Mouse (Mus musculus): ENCODE measurements at regions not wholly inside any gene's neighbourhood (a gene's known extent, or its start where the extent isn't known, plus 50 kb on each side); places are given as distances from the start of the nearest gene placed in this dataset.
A peak's percentile ranks its signal among the peaks of the same experiment; 100 is the strongest.

DNA sequence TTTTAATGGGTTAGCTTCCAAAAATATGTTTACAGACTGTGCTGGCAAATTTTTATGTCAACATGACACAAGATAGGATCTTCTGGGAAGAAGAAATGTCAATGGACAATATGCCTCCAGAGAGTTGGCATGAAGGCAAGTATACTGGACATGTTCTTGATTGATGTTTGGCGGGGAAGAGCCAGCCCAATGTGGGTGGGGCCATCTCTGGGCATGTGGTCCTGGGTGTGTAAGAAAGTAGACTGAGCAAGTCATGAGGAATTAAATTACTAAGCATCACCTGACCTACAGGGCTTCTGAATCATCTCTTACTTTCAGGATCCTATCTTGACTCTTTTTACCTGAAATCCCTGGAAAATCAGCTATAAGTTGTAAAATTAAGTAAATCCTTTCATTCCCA lies 525.0 kb upstream of the Grm7 start:
- no peak overlapping the region for H3K9ac ChIP-seq (ENCODE audit: low read depth, low read length)
- H3K4me3 ChIP-seq (ENCODE audit: low read depth, low read length): no peak overlapping the region
- 93% methylated on average over 1 of the region's 1 CpGs for WGBS
- H3K4me2 ChIP-seq (replicated peaks; ENCODE audit: low read depth, low read length): no peak overlapping the region
- no peaks in the 10 kb centered on the region for H3K4me1 ChIP-seq (replicated peaks; ENCODE audit: control insufficient read depth, insufficient read depth, low read length)
- H3K9me3 ChIP-seq (ENCODE audit: control insufficient read depth, low read length): no peaks in the 10 kb centered on the region
- ATAC-seq (ENCODE audit: low FRiP score): no peak
- DNase-seq (ENCODE audit: low spot score): no peak
- H3K27me3 ChIP-seq (ENCODE audit: control insufficient read depth, insufficient read depth, low read length): no peaks in the 10 kb centered on the region
- no peak overlapping the region for H3K27ac ChIP-seq (ENCODE audit: low read depth, low read length)
- no peaks in the 10 kb centered on the region for H3K36me3 ChIP-seq (ENCODE audit: control insufficient read depth, insufficient read depth, low read length)

DNA sequence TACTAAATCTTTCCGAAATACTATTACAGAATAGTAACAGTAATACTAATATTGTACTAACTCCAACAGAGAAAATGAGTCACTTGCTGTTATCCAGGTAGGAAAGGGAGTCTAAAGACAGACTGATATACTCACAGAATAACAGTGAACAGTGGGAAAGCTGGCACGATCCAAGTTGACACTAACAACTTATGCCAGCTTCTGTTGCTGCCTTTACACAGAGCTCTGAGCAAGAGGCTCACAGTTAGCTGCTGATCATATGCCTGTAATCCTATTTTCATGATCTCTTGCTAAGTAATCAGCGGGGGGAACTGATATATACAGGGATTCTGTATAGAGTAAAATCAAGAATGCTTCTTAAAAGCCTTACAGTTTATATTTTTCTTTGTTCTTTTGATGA lies 513.1 kb upstream of the Grm7 start:
- no peaks in the 10 kb centered on the region for H3K27me3 ChIP-seq (ENCODE audit: control insufficient read depth, insufficient read depth, low read length)
- 89% methylated on average over 3 of the region's 3 CpGs for WGBS
- no peak overlapping the region for H3K27ac ChIP-seq (ENCODE audit: low read depth, low read length)
- no peaks in the 10 kb centered on the region for H3K36me3 ChIP-seq (ENCODE audit: control insufficient read depth, insufficient read depth, low read length)
- no peak for ATAC-seq (ENCODE audit: low FRiP score)
- no peak overlapping the region for H3K9ac ChIP-seq (ENCODE audit: low read depth, low read length)
- no peak for DNase-seq (ENCODE audit: low spot score)
- H3K4me2 ChIP-seq (replicated peaks; ENCODE audit: low read depth, low read length): no peak overlapping the region
- H3K4me1 ChIP-seq (replicated peaks; ENCODE audit: control insufficient read depth, insufficient read depth, low read length): no peaks in the 10 kb centered on the region
- no peaks in the 10 kb centered on the region for H3K9me3 ChIP-seq (ENCODE audit: control insufficient read depth, low read length)
- H3K4me3 ChIP-seq (ENCODE audit: low read depth, low read length): no peak overlapping the region

DNA sequence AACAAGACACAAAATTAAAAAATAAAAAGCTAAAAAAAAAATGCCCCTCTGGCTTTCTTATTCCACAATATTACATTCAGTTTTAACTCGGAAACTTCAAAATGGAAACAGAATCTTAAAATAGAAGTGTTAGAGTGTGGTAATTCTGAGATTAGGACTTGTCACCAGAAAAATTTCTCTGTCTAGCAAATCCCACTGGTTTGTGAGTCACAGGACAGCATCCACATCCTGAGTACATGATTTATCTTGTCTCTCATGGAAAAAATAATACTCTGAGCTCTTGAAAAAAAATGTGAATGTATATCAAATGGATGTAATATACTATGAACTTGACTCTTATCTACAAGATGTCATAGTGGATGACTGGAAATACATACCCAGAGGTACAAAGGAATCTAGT lies 511.8 kb upstream of the Grm7 start:
- no peaks in the 10 kb centered on the region for H3K36me3 ChIP-seq (ENCODE audit: control insufficient read depth, insufficient read depth, low read length)
- no peak overlapping the region for H3K27ac ChIP-seq (ENCODE audit: low read depth, low read length)
- H3K4me3 ChIP-seq (ENCODE audit: low read depth, low read length): no peak overlapping the region
- H3K9me3 ChIP-seq (ENCODE audit: control insufficient read depth, low read length): no peaks in the 10 kb centered on the region
- WGBS: 81% methylated on average over 1 of the region's 1 CpGs
- ATAC-seq (ENCODE audit: low FRiP score): no peak
- H3K9ac ChIP-seq (ENCODE audit: low read depth, low read length): no peak overlapping the region
- no peak overlapping the region for H3K4me2 ChIP-seq (replicated peaks; ENCODE audit: low read depth, low read length)
- no peaks in the 10 kb centered on the region for H3K27me3 ChIP-seq (ENCODE audit: control insufficient read depth, insufficient read depth, low read length)
- H3K4me1 ChIP-seq (replicated peaks; ENCODE audit: control insufficient read depth, insufficient read depth, low read length): no peaks in the 10 kb centered on the region
- no peak for DNase-seq (ENCODE audit: low spot score)

DNA sequence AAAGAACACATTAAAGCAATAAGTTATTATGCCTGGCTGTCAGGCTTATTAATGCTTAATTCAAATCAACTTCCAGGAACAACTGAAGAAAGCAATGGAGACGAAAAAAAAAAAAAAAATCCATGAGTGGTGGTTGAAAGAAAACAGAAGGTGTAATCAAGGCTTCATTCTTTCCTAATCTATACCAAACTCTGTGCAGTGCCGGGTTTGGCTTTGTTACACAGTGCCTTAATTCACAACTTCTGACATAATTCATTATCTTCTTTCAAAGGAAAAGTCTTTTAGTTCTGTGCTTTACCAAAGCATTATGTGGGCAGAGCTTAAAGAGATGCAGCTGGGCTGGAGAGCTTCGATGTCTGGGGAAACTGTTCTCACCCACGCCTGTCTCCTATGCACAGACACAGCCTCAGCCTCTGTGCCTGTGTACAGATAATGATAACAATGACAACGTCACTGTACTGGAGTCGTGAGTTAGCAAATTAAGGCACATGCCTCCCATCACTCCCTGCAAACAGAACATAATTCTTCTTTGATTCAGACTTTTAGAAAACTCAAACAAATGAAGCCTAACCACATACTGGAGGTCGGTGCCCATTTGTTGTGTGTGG lies 508.2 kb upstream of the Grm7 start:
- Histone ChIP-seq H3K27ac (ENCODE audit: low read depth, low read length) (no peak overlapping the region), H3K4me2 (replicated peaks; ENCODE audit: low read depth, low read length) (no peak overlapping the region), H3K27me3 (ENCODE audit: control insufficient read depth, insufficient read depth, low read length) (no peaks in the 10 kb centered on the region), H3K4me1 (replicated peaks; ENCODE audit: control insufficient read depth, insufficient read depth, low read length) (no peaks in the 10 kb centered on the region), H3K9me3 (ENCODE audit: control insufficient read depth, low read length) (no peaks in the 10 kb centered on the region), H3K9ac (ENCODE audit: low read depth, low read length) (no peak overlapping the region), H3K4me3 (ENCODE audit: low read depth, low read length) (no peak overlapping the region), H3K36me3 (ENCODE audit: control insufficient read depth, insufficient read depth, low read length) (no peaks in the 10 kb centered on the region)
- DNase-seq (ENCODE audit: low spot score) (no peak), ATAC-seq (ENCODE audit: low FRiP score) (0 out of 2 replicates have a peak, but pooled peaks have one; percentile 48)
- 45% methylated on average over 7 of the region's 7 CpGs for WGBS

DNA sequence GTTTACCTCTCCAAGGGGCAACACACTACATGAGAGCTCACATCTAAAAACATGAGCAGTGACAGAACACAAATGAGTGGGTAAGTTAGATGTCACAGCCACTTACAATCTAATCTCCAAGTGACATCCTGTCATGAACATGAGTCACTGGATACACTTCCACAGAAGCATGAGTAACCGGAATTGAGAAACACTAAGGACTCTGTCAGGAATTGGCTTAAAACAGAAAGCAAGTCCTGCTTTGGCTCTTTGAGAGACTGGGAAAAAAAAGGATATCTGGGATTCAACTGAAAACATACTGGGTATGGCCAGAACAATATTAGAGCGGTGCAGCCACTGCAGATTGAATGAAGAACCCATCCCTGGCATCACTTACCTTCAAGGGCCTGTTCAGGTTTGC lies 506.0 kb upstream of the Grm7 start:
- no peaks in the 10 kb centered on the region for H3K9me3 ChIP-seq (ENCODE audit: control insufficient read depth, low read length)
- H3K27ac ChIP-seq (ENCODE audit: low read depth, low read length): no peak overlapping the region
- DNase-seq (ENCODE audit: low spot score) (no peak), ATAC-seq (ENCODE audit: low FRiP score) (no peak)
- no peaks in the 10 kb centered on the region for H3K36me3 ChIP-seq (ENCODE audit: control insufficient read depth, insufficient read depth, low read length)
- no peaks in the 10 kb centered on the region for H3K27me3 ChIP-seq (ENCODE audit: control insufficient read depth, insufficient read depth, low read length)
- no peak overlapping the region for H3K4me3 ChIP-seq (ENCODE audit: low read depth, low read length)
- H3K4me2 ChIP-seq (replicated peaks; ENCODE audit: low read depth, low read length): no peak overlapping the region
- WGBS: 91% methylated on average over 2 of the region's 2 CpGs
- H3K4me1 ChIP-seq (replicated peaks; ENCODE audit: control insufficient read depth, insufficient read depth, low read length): no peaks in the 10 kb centered on the region
- H3K9ac ChIP-seq (ENCODE audit: low read depth, low read length): no peak overlapping the region

DNA sequence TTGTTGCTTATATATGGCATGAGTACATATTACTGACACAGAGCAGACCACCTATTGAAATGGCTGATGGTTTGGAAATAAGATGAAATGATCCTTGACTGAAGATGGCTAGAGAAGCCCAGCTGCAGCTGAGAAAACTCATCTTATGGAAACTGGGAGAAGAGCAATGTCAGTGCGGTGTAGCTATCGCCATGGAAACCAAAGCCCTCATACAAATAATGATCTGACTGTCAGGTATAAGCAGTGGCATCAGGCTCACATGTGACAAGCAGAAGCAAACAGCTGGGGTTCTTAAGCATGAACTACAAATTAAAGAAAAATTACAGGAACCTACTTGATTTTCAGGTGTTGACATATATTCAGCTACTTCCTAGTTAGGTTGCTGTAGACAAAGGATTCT lies 476.8 kb upstream of the Grm7 start:
- Histone ChIP-seq H3K4me2 (replicated peaks; ENCODE audit: low read depth, low read length) (no peak overlapping the region), H3K36me3 (ENCODE audit: control insufficient read depth, insufficient read depth, low read length) (no peaks in the 10 kb centered on the region), H3K9ac (ENCODE audit: low read depth, low read length) (no peak overlapping the region), H3K27ac (ENCODE audit: low read depth, low read length) (no peak overlapping the region), H3K27me3 (ENCODE audit: control insufficient read depth, insufficient read depth, low read length) (no peaks in the 10 kb centered on the region), H3K4me3 (ENCODE audit: low read depth, low read length) (no peak overlapping the region), H3K9me3 (ENCODE audit: control insufficient read depth, low read length) (no peaks in the 10 kb centered on the region), H3K4me1 (replicated peaks; ENCODE audit: control insufficient read depth, insufficient read depth, low read length) (no peaks in the 10 kb centered on the region)
- WGBS: 93% methylated on average over 2 of the region's 2 CpGs
- ATAC-seq (ENCODE audit: low FRiP score) (peak; percentile 71), DNase-seq (ENCODE audit: low spot score) (peak; percentile 19)

DNA sequence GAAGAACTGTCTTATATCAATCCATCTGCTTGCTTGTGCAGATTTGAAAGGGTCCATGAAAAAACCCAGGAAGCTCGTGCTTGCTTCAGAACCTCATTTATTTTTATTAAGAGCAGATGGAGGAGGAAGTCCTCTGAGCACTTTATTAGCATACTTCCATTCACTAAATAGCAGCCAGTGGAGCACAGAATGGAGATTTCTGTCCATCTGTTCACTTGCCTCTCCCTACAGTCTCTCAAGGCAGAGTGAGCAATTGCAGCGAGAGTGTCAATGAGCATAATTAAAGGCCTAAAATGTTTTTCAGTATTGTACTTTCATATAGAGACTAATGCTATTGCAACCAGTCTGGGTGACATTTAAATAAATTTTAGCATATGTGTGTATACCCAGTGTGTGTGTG lies 439.4 kb upstream of the Grm7 start:
- no peaks in the 10 kb centered on the region for H3K27me3 ChIP-seq (ENCODE audit: control insufficient read depth, insufficient read depth, low read length)
- WGBS: 73% methylated on average over 2 of the region's 2 CpGs
- H3K9ac ChIP-seq (ENCODE audit: low read depth, low read length): no peak overlapping the region
- no peak overlapping the region for H3K27ac ChIP-seq (ENCODE audit: low read depth, low read length)
- no peaks in the 10 kb centered on the region for H3K9me3 ChIP-seq (ENCODE audit: control insufficient read depth, low read length)
- no peaks in the 10 kb centered on the region for H3K36me3 ChIP-seq (ENCODE audit: control insufficient read depth, insufficient read depth, low read length)
- ATAC-seq (ENCODE audit: low FRiP score) (peak; percentile 84), DNase-seq (ENCODE audit: low spot score) (no peak)
- H3K4me2 ChIP-seq (replicated peaks; ENCODE audit: low read depth, low read length): no peak overlapping the region
- no peak overlapping the region for H3K4me3 ChIP-seq (ENCODE audit: low read depth, low read length)
- H3K4me1 ChIP-seq (replicated peaks; ENCODE audit: control insufficient read depth, insufficient read depth, low read length): no peaks in the 10 kb centered on the region

DNA sequence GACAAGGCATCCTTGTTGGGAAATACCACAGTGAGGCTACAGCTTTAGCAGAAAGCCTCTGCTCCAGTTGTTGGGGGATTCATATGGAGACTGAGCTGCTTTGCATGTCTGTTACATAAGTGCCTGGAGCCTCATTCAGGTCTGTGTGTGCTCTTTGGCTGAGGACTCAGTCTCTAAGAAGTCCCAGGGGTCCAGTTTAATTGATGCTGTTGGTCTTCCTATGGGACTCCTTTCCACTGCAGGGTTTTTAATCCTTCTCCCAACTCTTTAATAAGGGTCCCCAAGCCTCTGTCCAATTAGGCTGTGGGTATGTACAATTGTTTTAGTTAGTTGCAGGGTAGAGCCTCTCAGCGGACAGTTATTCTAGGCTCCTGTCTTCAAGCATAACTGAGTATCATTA lies 436.6 kb upstream of the Grm7 start:
- no peak overlapping the region for H3K4me2 ChIP-seq (replicated peaks; ENCODE audit: low read depth, low read length)
- no peaks in the 10 kb centered on the region for H3K36me3 ChIP-seq (ENCODE audit: control insufficient read depth, insufficient read depth, low read length)
- H3K4me1 ChIP-seq (replicated peaks; ENCODE audit: control insufficient read depth, insufficient read depth, low read length): no peaks in the 10 kb centered on the region
- DNase-seq (ENCODE audit: low spot score): no peak
- H3K9ac ChIP-seq (ENCODE audit: low read depth, low read length): no peak overlapping the region
- H3K27ac ChIP-seq (ENCODE audit: low read depth, low read length): no peak overlapping the region
- H3K4me3 ChIP-seq (ENCODE audit: low read depth, low read length): no peak overlapping the region
- WGBS: 82% methylated on average over 1 of the region's 1 CpGs
- ATAC-seq (ENCODE audit: low FRiP score): no peak
- H3K27me3 ChIP-seq (ENCODE audit: control insufficient read depth, insufficient read depth, low read length): no peaks in the 10 kb centered on the region
- H3K9me3 ChIP-seq (ENCODE audit: control insufficient read depth, low read length): no peaks in the 10 kb centered on the region

DNA sequence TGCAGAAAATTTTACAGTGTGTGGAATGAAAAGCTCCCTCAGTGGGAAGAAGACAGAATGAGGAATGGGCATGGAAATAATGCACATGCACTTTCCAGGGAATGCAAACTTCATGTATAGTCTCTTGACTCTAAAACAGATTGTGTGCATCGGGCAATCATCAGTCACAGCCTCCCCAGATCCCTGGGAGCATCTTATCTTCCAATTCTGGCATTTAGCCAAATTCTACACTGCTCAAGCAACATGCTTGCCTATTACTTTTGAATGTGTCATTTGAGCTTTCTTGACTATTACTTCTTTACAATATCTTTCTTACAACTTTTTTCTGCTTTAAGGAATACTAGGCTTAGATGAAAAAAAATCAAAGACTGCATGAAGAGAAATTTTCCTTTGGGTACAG lies 397.9 kb upstream of the Grm7 start:
- no peaks in the 10 kb centered on the region for H3K27me3 ChIP-seq (ENCODE audit: control insufficient read depth, insufficient read depth, low read length)
- ATAC-seq (ENCODE audit: low FRiP score): no peak
- H3K4me3 ChIP-seq (ENCODE audit: low read depth, low read length): no peak overlapping the region
- H3K4me2 ChIP-seq (replicated peaks; ENCODE audit: low read depth, low read length): no peak overlapping the region
- H3K4me1 ChIP-seq (replicated peaks; ENCODE audit: control insufficient read depth, insufficient read depth, low read length): no peaks in the 10 kb centered on the region
- no peaks in the 10 kb centered on the region for H3K9me3 ChIP-seq (ENCODE audit: control insufficient read depth, low read length)
- no peak for DNase-seq (ENCODE audit: low spot score)
- no peak overlapping the region for H3K9ac ChIP-seq (ENCODE audit: low read depth, low read length)
- H3K36me3 ChIP-seq (ENCODE audit: control insufficient read depth, insufficient read depth, low read length): no peaks in the 10 kb centered on the region
- WGBS: 89% methylated on average over 1 of the region's 1 CpGs
- H3K27ac ChIP-seq (ENCODE audit: low read depth, low read length): no peak overlapping the region
